Mouse (Mus musculus): ENCODE measurements at regions not wholly inside any gene's neighbourhood (a gene's known extent, or its start where the extent isn't known, plus 50 kb on each side); places are given as distances from the start of the nearest gene placed in this dataset.

DNA sequence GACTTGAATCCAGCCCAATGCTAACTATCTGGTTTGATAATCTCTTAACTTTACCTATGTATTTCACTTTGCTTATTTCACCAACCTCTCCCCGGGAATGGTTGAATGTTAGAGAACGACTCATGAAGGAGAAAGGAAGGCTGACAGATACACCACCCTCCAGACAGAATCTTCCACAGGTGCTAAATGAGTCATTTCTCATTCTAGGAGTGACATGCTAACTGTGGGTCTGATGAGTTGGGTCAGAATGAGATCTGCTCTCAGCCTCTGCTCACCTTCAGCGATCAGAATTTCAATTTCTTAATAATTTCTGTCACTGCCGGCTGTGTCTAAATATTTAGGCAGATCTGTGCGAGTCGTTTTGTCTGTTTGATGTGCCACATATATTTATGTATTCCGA lies 52.4 kb upstream of the Man1a2 start:
- WGBS: 73% methylated on average over 7 of the region's 7 CpGs
- ATAC-seq: no peak
- TF ChIP-seq CTCF (IDR thresholded peaks at IDR 0.05; ENCODE audit: low read depth): no peak
- H3K36me3 ChIP-seq (ENCODE audit: control insufficient read depth, insufficient read depth): no peaks in the 10 kb centered on the region
- no peaks in the 10 kb centered on the region for H3K27me3 ChIP-seq (replicated peaks; ENCODE audit: control insufficient read depth, insufficient read depth, low read length)
- H3K4me1 ChIP-seq (replicated peaks; ENCODE audit: control insufficient read depth, insufficient read depth, low read length): no peaks in the 10 kb centered on the region
- no peaks in the 10 kb centered on the region for H3K9me3 ChIP-seq (ENCODE audit: control insufficient read depth)
- H3K9ac ChIP-seq (ENCODE audit: low read depth, low read length): no peak overlapping the region
- no peak overlapping the region for H3K27ac ChIP-seq (ENCODE audit: low read depth, low read length)
- H3K4me3 ChIP-seq (ENCODE audit: low read depth, low read length): no peak overlapping the region
- H3K4me2 ChIP-seq (replicated peaks; ENCODE audit: low read depth): no peak overlapping the region

DNA sequence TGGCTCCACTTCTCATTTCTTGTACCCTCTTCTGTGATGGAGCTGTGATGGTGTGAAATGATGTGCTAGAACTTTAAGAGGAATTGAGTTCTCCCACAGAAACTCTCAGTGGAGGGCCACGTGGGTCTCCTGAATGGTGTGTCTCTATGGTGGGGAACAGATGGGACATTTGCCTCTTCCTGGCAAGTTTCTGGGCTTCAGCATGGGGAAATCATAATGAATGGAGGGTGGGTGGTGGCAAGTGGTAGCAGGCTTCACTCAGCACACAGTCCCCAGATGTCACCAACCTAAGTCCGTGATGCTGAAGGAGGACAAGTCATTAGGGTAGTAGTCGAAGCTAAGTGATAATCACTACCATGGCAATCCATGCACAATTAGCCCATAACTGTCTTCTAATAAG lies 51.2 kb upstream of the Man1a2 start:
- H3K4me2 ChIP-seq (replicated peaks; ENCODE audit: low read depth): no peak overlapping the region
- no peak overlapping the region for H3K9ac ChIP-seq (ENCODE audit: low read depth, low read length)
- no peaks in the 10 kb centered on the region for H3K36me3 ChIP-seq (ENCODE audit: control insufficient read depth, insufficient read depth)
- no peak for ATAC-seq
- H3K4me3 ChIP-seq (ENCODE audit: low read depth, low read length): no peak overlapping the region
- H3K27me3 ChIP-seq (replicated peaks; ENCODE audit: control insufficient read depth, insufficient read depth, low read length): no peaks in the 10 kb centered on the region
- 91% methylated on average over 3 of the region's 3 CpGs for WGBS
- no peak overlapping the region for H3K27ac ChIP-seq (ENCODE audit: low read depth, low read length)
- H3K4me1 ChIP-seq (replicated peaks; ENCODE audit: control insufficient read depth, insufficient read depth, low read length): no peaks in the 10 kb centered on the region
- no peak for TF ChIP-seq CTCF (IDR thresholded peaks at IDR 0.05; ENCODE audit: low read depth)
- H3K9me3 ChIP-seq (ENCODE audit: control insufficient read depth): no peaks in the 10 kb centered on the region
